Mouse (Mus musculus): ENCODE data around the gene Rab31.

DNA sequence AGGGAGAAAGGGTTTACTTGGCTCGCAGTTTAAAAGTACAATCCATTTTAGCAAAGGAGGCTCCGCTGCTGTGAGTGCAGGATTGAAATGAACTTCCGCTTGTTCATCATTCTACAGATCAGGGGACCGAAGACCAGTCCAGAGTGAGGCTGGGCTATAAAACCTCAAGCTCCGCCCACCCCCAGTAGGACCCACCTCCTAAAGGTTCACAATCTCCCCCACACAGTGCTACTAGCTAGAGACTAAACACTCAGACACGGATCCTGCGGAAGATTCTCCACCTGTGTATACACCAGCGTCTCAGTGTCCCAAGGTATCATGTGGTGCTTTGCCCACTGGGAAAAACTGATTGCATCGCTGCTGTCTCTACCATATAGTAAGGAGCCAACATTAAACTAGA, 40.8 kb downstream of the Rab31 start:
- no peak for TF ChIP-seq ZMIZ1 (IDR thresholded peaks at IDR 0.05; ENCODE audit: low read depth, low read length)
- no peak for TF ChIP-seq MXI1 (IDR thresholded peaks at IDR 0.05; ENCODE audit: low read depth, low read length)
- no peak for TF ChIP-seq GABPA (IDR thresholded peaks at IDR 0.05; ENCODE audit: insufficient replicate concordance, low read depth, low read length)
- TF ChIP-seq MAZ (IDR thresholded peaks at IDR 0.05; ENCODE audit: low read depth, low read length) = no peak
- no peak for TF ChIP-seq ETS1 (conservative IDR thresholded peaks at IDR 0.05; ENCODE audit: low read depth, low read length)

Data from CH12.LX (cell line).